Comparison of ENCODE assay signal across 16 mouse cellular contexts in the genomic region with DNA sequence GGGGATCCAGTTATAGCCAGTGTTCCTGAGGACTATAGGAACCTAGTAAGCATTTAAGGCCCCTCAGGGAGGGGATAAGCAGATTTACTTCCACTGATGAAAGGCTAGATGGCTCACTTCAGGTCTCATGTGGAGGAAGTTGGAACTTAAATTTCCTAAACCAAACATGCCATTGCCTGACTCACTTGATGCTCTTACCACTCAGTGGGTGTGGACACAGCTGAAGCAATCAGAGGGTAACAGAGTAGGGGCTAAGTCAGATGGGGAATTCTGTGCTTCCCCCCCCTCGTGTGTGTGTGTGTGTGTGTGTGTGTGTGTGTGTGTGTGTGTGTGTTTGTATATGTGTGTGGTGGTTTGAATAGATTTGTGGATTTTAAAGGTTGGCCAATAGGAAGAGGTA.
"Had no signal": no experiment of that assay in that cellular context is flagged by ENCODE, and none has a peak within 500 bp of the region (broad histone marks: within the 10 kb centered on the region; RNA-seq: fewer than 3 reads in every experiment).

No protein-coding gene starts in this region.

- H3K9me3 ChIP-seq: liver, embryonic 12.5 days; midbrain, embryonic 10.5 days; midbrain, embryonic 13.5 days; neural tube, embryonic 12.5 days; stomach, embryonic 15.5 days had no signal

- ATAC-seq: liver, embryonic 12.5 days; midbrain, embryonic 13.5 days; midbrain, embryonic 16.5 days had no signal

- H3K27ac ChIP-seq: liver, embryonic 12.5 days; liver, embryonic 14.5 days; midbrain, embryonic 10.5 days; midbrain, embryonic 13.5 days; neural tube, embryonic 12.5 days; stomach, embryonic 15.5 days; stomach, postnatal 0 days had no signal

- H3K27me3 ChIP-seq: liver, embryonic 12.5 days; midbrain, embryonic 13.5 days; neural tube, embryonic 12.5 days; stomach, embryonic 15.5 days had no signal

- DNase-seq: lung, adult 18-20 months; lung, postnatal 4 days; retina, postnatal 1 day; right cerebral cortex, adult 18-20 months; thymus, adult 2 months; thymus, postnatal 25 days; thymus, postnatal 4 days had no signal

- H3K9ac ChIP-seq: liver, embryonic 12.5 days; liver, embryonic 14.5 days; lung, embryonic 14.5 days; midbrain, embryonic 13.5 days; neural tube, embryonic 12.5 days; stomach, embryonic 15.5 days had no signal

- H3K4me1 ChIP-seq: liver, embryonic 12.5 days; midbrain, embryonic 13.5 days; neural tube, embryonic 12.5 days; stomach, embryonic 15.5 days had no signal

- H3K4me3 ChIP-seq: liver, embryonic 12.5 days; midbrain, embryonic 10.5 days; midbrain, embryonic 13.5 days; neural tube, embryonic 12.5 days; stomach, embryonic 15.5 days had no signal

- H3K4me2 ChIP-seq: liver, embryonic 12.5 days; lung, embryonic 14.5 days; midbrain, embryonic 13.5 days; neural tube, embryonic 12.5 days; stomach, embryonic 15.5 days had no signal

- H3K36me3 ChIP-seq: liver, embryonic 12.5 days; midbrain, embryonic 10.5 days; midbrain, embryonic 13.5 days; neural tube, embryonic 12.5 days; stomach, embryonic 15.5 days had no signal
